Mouse (Mus musculus): ENCODE measurements around the gene Ccdc189. TPM values are rescaled to one million over a fixed set of nuclear protein-coding genes. Genes with fewer than 3 reads are reported as not detected.
"Not testable (repeated sequence)": the region's sequence is repeated elsewhere in the genome, so short reads cannot be mapped to it uniquely, and the experiment has no call there.

Ccdc189 gene
- total and polyA plus RNA-seq, 2 experiments = 1.7 to 1.9 TPM

- no peaks in the 10 kb centered on the region for H3K4me1 ChIP-seq (ENCODE audit: control insufficient read depth, insufficient read depth, low read length)
- H3K36me3 ChIP-seq (ENCODE audit: control insufficient read depth, insufficient read depth, low read length) = no peaks in the 10 kb centered on the region
- 96% methylated on average over 7 of the region's 7 CpGs for WGBS
- TF ChIP-seq CTCF (IDR thresholded peaks at IDR 0.05; ENCODE audit: low read depth, low read length) (no peak), POLR2A (IDR thresholded peaks at IDR 0.05; ENCODE audit: extremely low read depth, insufficient read depth, low read length) (no peak)
- no peak for DNase-seq (ENCODE audit: extremely low read depth, low read depth, low spot score)
- H3K79me2 ChIP-seq (ENCODE audit: control insufficient read depth, insufficient read depth, low read length) = no peaks in the 10 kb centered on the region
- H3K4me3 ChIP-seq (ENCODE audit: insufficient read depth, low read depth, low read length) = no peak overlapping the region
- H3K9ac ChIP-seq (ENCODE audit: low read depth, low read length) = no peak overlapping the region
- no peak overlapping the region for H3K27ac ChIP-seq (replicated peaks; ENCODE audit: insufficient read depth, low read depth, low read length)
- H3K27me3 ChIP-seq (ENCODE audit: control insufficient read depth, insufficient read depth, low read length) = no peaks in the 10 kb centered on the region
These were observed 37.6 kb upstream of the Ccdc189 start for GRCm38 (mm10) chr7:127626039-127626438.

GRCm38 (mm10) chr7:127618402-127618801, 30.0 kb upstream of the Ccdc189 start:
- not testable (repeated sequence) for H3K27ac ChIP-seq (replicated peaks; ENCODE audit: insufficient read depth, low read depth, low read length); H3K36me3 ChIP-seq (ENCODE audit: control insufficient read depth, insufficient read depth, low read length); H3K27me3 ChIP-seq (ENCODE audit: control insufficient read depth, insufficient read depth, low read length); H3K4me1 ChIP-seq (ENCODE audit: control insufficient read depth, insufficient read depth, low read length); DNase-seq (ENCODE audit: extremely low read depth, low read depth, low spot score); H3K4me3 ChIP-seq (ENCODE audit: insufficient read depth, low read depth, low read length); H3K79me2 ChIP-seq (ENCODE audit: control insufficient read depth, insufficient read depth, low read length); H3K9ac ChIP-seq (ENCODE audit: low read depth, low read length)
- 93% methylated on average over 7 of the region's 8 CpGs for WGBS

GRCm38 (mm10) chr7:127617962-127618361, 29.6 kb upstream of the Ccdc189 start:
- 83% methylated on average over 2 of the region's 2 CpGs for WGBS
- DNase-seq (ENCODE audit: extremely low read depth, low read depth, low spot score) = no peak
- Histone ChIP-seq H3K36me3 (ENCODE audit: control insufficient read depth, insufficient read depth, low read length) (no peaks in the 10 kb centered on the region), H3K9ac (ENCODE audit: low read depth, low read length) (no peak overlapping the region), H3K79me2 (ENCODE audit: control insufficient read depth, insufficient read depth, low read length) (0 out of 2 replicates have a peak, but pooled peaks cover 3% of the 10 kb centered on the region), H3K27me3 (ENCODE audit: control insufficient read depth, insufficient read depth, low read length) (no peaks in the 10 kb centered on the region), H3K4me3 (ENCODE audit: insufficient read depth, low read depth, low read length) (no peak overlapping the region), H3K4me1 (ENCODE audit: control insufficient read depth, insufficient read depth, low read length) (peaks cover 3% of the 10 kb centered on the region; the same call in 1 of the 2 replicates), H3K27ac (replicated peaks; ENCODE audit: insufficient read depth, low read depth, low read length) (no peak overlapping the region)
- TF ChIP-seq POLR2A (IDR thresholded peaks at IDR 0.05; ENCODE audit: extremely low read depth, insufficient read depth, low read length) (no peak), CTCF (IDR thresholded peaks at IDR 0.05; ENCODE audit: low read depth, low read length) (no peak)

- H3K27ac ChIP-seq (replicated peaks; ENCODE audit: insufficient read depth, low read depth, low read length) = no peak overlapping the region
- TF ChIP-seq POLR2A (IDR thresholded peaks at IDR 0.05; ENCODE audit: extremely low read depth, insufficient read depth, low read length) (no peak), CTCF (IDR thresholded peaks at IDR 0.05; ENCODE audit: low read depth, low read length) (no peak)
- 76% methylated on average over 1 of the region's 1 CpGs for WGBS
- H3K27me3 ChIP-seq (ENCODE audit: control insufficient read depth, insufficient read depth, low read length) = no peaks in the 10 kb centered on the region
- no peak for DNase-seq (ENCODE audit: extremely low read depth, low read depth, low spot score)
- H3K36me3 ChIP-seq (ENCODE audit: control insufficient read depth, insufficient read depth, low read length) = no peaks in the 10 kb centered on the region
- peaks cover 3% of the 10 kb centered on the region; the same call in 1 of the 2 replicates for H3K4me1 ChIP-seq (ENCODE audit: control insufficient read depth, insufficient read depth, low read length)
- H3K9ac ChIP-seq (ENCODE audit: low read depth, low read length) = no peak overlapping the region
- H3K79me2 ChIP-seq (ENCODE audit: control insufficient read depth, insufficient read depth, low read length) = 0 out of 2 replicates have a peak, but pooled peaks cover 3% of the 10 kb centered on the region
- H3K4me3 ChIP-seq (ENCODE audit: insufficient read depth, low read depth, low read length) = no peak overlapping the region
These were observed 28.5 kb upstream of the Ccdc189 start for GRCm38 (mm10) chr7:127616881-127617280.

- WGBS = 70% methylated on average over 1 of the region's 1 CpGs
- TF ChIP-seq CTCF (IDR thresholded peaks at IDR 0.05; ENCODE audit: low read depth, low read length) (no peak), POLR2A (IDR thresholded peaks at IDR 0.05; ENCODE audit: extremely low read depth, insufficient read depth, low read length) (no peak)
These were observed 27.9 kb upstream of the Ccdc189 start for GRCm38 (mm10) chr7:127616336-127616735.

More at GRCm38 (mm10) chr7:127616336-127616735, 27.9 kb upstream of the Ccdc189 start:
- peaks cover 3% of the 10 kb centered on the region; the same call in 1 of the 2 replicates for H3K4me1 ChIP-seq (ENCODE audit: control insufficient read depth, insufficient read depth, low read length)
- no peak overlapping the region for H3K9ac ChIP-seq (ENCODE audit: low read depth, low read length)
- H3K4me3 ChIP-seq (ENCODE audit: insufficient read depth, low read depth, low read length) = no peak overlapping the region
- H3K79me2 ChIP-seq (ENCODE audit: control insufficient read depth, insufficient read depth, low read length) = 0 out of 2 replicates have a peak, but pooled peaks cover 3% of the 10 kb centered on the region
- H3K27me3 ChIP-seq (ENCODE audit: control insufficient read depth, insufficient read depth, low read length) = no peaks in the 10 kb centered on the region
- no peaks in the 10 kb centered on the region; the same call in 1 of the 2 replicates for H3K36me3 ChIP-seq (ENCODE audit: control insufficient read depth, insufficient read depth, low read length)
- DNase-seq (ENCODE audit: extremely low read depth, low read depth, low spot score) = no peak
- no peak overlapping the region for H3K27ac ChIP-seq (replicated peaks; ENCODE audit: insufficient read depth, low read depth, low read length)
